Mouse (Mus musculus) layer of hippocampus, adult 11-12 months (tissue): ENCODE results near the gene Shroom2.
A peak's percentile ranks its signal among the peaks of the same experiment; 100 is the strongest.
"Not testable (repeated sequence)": the region's sequence is repeated elsewhere in the genome, so short reads cannot be mapped to it uniquely, and the experiment has no call there.

ENCODE experiments used
- DNase-seq: peaks from one replicate; pipeline ENCODE4 v3.0.0; 2022; ENCODE audit warnings: low spot score

Gene Shroom2

DNA sequence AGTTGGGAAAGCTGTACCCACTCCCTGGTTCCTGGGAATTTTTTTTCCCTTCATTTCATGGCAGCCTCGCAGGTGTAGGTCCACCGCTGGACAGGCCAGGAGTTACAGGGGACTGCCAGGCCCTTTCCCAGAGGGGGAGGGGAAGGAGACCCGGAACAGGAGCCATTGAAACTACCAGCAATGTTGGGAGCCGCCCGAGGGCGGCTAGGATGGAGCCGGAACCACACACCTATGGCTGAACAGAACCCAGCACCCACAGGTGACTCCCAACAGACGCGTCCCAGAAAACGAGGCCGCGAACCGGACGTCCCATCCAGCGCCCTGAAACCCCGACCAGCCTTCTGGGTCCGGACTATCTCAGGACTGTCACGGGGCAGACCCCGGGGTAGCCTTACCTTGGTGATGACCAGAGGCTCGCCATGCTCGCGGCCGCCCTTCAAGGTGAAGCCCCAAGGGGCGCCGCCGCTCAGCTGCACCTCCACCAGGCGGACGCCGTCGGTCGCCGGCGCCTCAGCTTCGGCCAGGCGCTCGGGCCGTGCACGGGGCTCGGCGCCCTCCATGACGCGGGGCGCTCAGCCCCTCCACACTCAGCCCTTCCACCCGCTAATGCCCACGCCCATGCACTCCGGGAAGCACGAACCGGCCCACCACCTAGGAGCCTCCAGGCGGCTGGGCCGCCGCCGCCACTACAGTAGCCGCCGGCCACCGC lies at the start of gene Shroom2:
Shroom2 (minus strand) TSS at position 575 of the 709 bp plus-strand sequence.
- DNase-seq: no peak

GRCm38 (mm10) chrX:152818996-152819395 lies 49.7 kb upstream of the Shroom2 start:
- peak; percentile 5 for DNase-seq

DNA sequence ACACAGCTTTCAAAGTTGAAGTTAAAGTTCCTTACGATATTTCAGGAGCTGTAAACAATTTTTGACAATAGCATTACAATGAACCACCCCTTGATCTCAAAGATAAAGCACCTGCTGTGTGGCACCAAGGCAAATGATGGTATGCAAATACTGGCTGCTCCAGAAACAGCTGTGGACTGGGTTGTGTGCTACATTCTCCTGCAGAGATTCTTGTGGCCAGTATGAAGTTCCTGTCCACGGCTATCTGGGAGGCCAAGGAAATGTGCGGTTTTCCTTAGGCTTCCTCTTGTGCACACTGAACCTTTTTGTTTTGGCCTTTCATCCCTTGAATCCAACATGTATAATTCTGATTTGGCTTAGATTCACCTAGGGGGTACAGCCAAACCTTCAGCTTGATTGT lies 44.1 kb upstream of the Shroom2 start:
- DNase-seq: no peak

GRCm38 (mm10) chrX:152805317-152805716 lies 36.1 kb upstream of the Shroom2 start:
- no peak for DNase-seq

- no peak for DNase-seq
These were observed 19.3 kb upstream of the Shroom2 start for GRCm38 (mm10) chrX:152788611-152789010.

GRCm38 (mm10) chrX:152788129-152788528 lies 18.9 kb upstream of the Shroom2 start:
- no peak for DNase-seq

- DNase-seq: no peak
These were observed 12.6 kb upstream of the Shroom2 start, which contains the start of gene Gpr143 for GRCm38 (mm10) chrX:152781720-152782403. Gene Gpr143 (plus strand): TSS chrX:152781921.

DNA sequence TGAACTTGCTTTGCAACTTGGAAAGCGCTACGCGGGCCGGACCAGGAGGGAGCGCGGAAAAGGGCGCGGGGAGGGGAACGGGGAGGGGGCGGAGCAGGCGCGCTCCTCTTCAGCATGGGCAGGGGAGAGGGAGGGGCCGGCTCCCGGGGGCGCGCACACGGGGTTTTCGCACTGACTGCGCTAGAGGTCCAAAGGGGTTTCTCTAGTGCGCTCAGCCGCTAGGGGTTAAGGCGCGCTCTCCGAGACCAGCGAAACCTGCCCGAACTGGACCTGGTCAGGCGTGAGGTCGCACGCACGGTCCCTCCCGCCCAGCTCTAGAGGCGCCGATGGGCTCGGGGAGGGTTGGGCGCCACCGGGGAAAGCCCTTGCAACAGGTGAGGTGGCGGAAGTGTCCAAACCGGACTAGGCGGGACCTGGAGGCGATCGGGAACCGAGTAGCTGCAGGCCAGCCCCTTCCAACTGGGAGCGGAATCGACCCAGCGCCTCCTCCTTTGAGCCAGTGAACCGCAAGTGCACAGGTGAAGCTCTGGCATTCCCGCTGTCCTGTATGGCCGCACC lies 414 bp upstream of the Shroom2 start:
- peak; percentile 8 for DNase-seq

DNA sequence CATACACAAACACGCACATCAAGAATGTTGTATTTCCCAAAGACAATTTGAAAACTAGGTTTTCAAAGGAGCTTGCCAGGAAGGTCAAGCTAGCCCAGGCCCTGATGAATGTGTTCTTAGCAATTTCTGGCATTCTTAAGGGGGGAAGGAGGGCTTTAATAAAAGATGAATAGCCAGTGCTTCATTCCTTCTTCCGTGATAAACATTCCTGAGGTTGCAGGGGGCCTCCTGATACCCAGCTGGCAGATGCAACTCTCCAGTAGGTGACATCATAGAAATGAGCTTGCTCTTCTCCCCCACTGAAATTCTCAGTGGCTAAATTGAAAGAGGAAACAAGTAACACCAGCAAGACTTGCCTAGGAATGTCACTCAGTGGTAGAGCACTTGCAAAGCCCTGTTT lies 5.1 kb downstream of the Shroom2 start:
- DNase-seq: no peak

DNA sequence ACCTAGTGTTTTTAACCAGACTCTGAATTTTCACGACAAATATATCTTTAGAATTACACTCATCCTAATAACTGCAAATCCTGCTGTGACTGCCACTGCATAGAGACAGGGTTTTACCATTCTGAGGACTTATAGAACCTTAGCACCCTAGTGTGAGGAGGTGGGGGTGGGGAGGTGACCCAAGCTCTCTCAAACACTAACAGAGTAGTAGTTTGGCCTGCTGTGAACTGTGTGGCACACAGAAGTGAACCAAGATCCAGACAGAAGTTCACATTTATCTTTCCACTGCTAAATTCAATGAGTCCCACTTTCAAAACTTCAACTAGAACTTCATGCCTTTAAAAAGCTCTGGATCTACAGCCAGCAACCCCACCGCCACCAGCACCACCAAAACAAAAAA lies 6.4 kb downstream of the Shroom2 start:
- DNase-seq: no peak

DNA sequence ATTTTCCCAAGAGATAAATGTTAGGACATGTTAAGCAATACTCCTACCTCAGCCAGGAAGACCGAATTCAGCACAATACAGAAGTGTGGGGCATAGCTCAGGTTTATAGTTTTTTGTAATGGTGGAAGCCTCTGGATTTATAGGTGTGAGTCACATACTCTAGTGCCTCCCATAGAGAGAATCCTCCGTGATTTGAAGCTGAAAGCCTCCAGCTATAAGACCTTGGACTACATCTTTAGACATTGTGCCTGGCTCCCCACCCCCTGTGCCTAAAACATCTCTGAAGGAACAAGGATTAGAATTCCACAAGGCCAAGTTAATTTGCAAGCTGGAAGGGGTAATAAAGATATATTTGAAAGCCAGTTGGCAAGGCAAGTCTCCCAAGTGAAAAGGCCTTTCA lies 6.8 kb downstream of the Shroom2 start:
- no peak for DNase-seq

DNA sequence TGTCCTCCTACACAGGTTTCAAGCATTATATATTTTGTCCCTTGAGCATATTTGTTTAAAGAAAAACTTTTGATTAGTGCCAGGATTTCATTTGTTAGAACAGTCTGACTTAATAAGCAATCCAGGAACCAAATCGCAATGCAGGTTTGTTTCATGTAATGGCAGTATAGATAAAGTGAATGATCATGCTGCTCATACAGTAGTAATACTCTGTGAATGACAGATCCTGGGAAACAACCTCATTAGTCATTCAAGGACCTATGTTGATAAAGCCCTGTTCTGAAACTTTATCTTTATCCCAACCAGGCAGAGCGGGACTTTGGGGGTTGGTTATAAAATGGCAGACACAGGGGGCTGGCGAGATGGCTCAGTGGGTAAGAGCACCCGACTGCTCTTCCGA lies 13.0 kb downstream of the Shroom2 start:
- DNase-seq: no peak

DNA sequence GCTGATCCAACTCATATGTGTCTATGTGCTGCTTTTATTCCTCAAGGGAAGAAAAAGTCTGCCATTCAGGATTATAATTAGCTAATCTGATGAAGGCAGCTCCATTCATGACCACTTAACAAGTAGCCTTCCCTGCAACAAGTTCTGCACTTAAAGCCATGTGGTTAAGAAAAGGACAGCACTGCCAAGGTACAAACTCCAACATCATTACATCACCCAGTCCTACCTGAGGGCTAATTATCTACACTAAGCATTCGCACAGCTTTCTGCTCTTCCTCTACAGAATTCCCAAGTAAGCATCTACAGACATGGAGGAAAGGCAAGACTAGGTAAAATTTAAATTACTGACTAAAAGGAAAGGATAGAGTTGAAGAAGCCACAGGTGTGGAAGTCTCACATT lies 13.4 kb downstream of the Shroom2 start:
- no peak for DNase-seq

DNA sequence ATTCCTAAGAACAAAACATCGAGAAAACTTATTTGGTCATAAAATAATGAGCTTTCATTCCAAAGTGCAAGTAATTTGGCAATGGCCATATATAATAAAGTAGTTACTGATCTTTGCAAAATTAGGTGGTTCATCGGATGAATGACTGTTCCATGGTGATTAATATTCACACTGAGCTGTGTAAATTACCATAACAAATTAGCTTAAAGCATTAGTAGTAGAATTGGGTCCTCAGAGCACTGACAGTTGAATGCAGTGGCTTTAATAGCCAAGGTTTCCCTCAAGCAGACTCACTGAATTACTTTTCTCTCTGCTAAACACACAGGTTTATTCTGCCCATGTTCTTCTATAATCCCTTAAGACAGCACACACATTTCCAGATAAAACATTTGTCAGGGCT lies 23.3 kb downstream of the Shroom2 start:
- DNase-seq: no peak

- DNase-seq: no peak
These were observed 25.6 kb downstream of the Shroom2 start for GRCm38 (mm10) chrX:152743642-152744041.

GRCm38 (mm10) chrX:152738759-152739368 lies 30.4 kb downstream of the Shroom2 start:
- DNase-seq: no peak

DNA sequence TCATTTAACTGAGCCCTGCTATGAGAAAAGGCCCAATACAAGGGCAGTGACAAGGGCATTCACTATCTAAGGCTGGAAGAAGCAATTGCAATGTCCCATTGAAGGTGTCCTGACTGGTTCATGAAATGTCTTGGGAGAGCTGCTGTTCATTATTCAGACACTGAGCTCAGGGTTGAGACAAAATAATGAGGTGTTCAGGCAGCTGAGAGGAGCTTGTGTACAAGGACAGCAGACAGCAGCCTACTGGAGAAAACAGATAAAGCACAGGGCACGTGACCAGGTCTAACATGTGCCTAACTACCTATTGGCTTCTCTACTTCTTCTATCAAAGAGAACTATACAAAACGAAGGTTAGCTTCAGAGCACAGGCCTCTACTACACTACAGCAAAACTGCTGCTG lies 31.1 kb downstream of the Shroom2 start:
- no peak for DNase-seq

GRCm38 (mm10) chrX:152735283-152735682 lies 34.0 kb downstream of the Shroom2 start:
- no peak for DNase-seq

DNA sequence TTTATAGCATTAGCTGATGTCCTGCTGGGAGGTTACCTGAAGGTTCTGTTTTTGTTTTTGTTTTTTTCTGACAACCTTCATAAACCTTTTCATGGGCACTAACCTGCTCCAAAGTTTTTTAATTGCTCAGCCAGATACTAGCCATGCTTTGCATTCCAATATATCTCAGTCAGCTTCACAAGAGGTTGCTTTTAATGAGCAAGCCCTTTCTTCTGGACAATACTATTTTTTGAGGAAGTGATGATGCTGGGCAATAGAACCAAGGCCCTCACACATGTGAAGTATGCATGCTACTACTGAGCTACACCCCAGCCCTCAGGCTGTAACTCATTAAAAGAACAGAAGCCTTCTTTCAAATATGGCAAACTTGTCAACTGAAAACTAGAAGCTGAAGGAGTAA lies 52.6 kb downstream of the Shroom2 start:
- no peak for DNase-seq

DNA sequence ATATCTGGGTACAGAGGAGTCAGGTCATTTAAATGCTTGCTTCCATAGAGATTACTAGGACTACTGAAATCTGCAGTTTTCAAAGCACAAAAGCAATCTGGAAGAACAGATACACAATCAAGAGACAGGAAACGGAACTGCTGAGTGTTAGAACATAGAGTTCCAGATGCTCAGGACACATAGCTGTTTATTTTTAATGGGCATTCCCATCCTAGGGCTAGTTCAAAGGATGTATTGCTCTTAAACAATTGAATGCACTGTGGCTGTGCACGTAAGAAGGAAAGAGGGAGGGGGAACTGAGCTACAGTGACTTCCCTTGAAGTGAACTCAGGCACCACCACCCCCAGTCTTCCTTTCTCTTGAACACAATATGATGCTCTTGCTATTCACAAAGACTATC lies 58.5 kb downstream of the Shroom2 start:
- DNase-seq: not testable (repeated sequence)

GRCm38 (mm10) chrX:152708359-152708758 lies 60.9 kb downstream of the Shroom2 start:
- DNase-seq: no peak

DNA sequence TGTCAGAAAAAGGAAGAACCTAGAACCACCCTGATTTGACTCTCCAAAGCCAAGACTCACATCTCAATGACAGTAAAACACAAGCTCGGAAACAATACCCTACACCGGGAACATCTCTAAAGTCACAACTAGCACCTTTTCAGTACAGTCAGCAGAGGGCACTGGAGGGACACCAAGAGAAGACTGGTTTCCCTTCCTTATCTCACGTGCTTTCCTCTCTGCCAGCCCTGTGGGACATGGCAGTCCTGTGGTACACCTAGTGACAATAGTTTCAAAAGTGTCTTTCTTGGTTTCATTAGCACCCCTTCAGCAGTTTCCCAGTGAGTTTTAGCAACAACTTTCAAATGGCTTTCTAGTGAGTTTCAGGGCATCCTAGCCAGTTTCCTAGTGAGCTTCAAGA lies 63.9 kb downstream of the Shroom2 start:
- DNase-seq: peak; percentile 23

DNA sequence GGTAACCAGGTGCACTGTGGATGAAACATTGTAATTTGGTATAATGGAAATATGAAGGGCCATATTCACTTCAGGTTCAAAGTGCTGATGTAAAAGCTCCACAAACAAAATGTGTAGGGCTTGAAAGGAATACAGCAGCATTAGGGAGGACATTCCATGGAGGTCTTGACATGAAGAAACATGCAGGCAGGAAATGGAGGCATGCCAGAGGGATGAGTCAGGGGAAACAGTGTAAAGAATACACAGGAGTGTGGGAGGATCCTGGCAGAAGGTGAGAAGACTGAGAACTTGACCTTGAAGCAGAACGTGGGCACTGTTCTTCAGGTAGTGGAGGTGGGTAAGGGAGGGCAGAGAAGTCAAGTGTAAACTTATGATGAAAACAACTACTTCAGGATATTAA lies 65.6 kb downstream of the Shroom2 start:
- DNase-seq: no peak
